Mouse (Mus musculus): ENCODE measurements around the gene Arhgef10l. TPM values are rescaled to one million over a fixed set of nuclear protein-coding genes. Genes with fewer than 3 reads are reported as not detected.
A peak's percentile ranks its signal among the peaks of the same experiment; 100 is the strongest.

Arhgef10l gene
- total and polyA plus RNA-seq, 2 experiments from 2014 or later = 20.7 to 81.1 TPM

GRCm38 (mm10) chr4:140483134-140483533, 182.7 kb downstream of the Arhgef10l start:
- DNase-seq (ENCODE audit: low spot score) (no peak), ATAC-seq (ENCODE audit: low FRiP score) (no peak)
- no peaks in the 10 kb centered on the region for H3K9me3 ChIP-seq (ENCODE audit: low read length)
- WGBS = 85% methylated on average over 11 of the region's 11 CpGs
- H3K4me1 ChIP-seq (ENCODE audit: insufficient read depth, low read length) = no peaks in the 10 kb centered on the region
- no peak overlapping the region for H3K4me2 ChIP-seq (ENCODE audit: low read depth, low read length, poor library complexity, severe bottlenecking)
- no peak for TF ChIP-seq CTCF (IDR thresholded peaks at IDR 0.05)
- no peaks in the 10 kb centered on the region for H3K27me3 ChIP-seq (ENCODE audit: insufficient read depth, low read length)
- H3K36me3 ChIP-seq (ENCODE audit: insufficient read depth, low read length) = no peaks in the 10 kb centered on the region
- H3K4me3 ChIP-seq (ENCODE audit: low read depth, low read length) = no peak overlapping the region
- no peak overlapping the region for H3K27ac ChIP-seq (ENCODE audit: low read depth, low read length)
- H3K9ac ChIP-seq (replicated peaks; ENCODE audit: low read length, poor library complexity, severe bottlenecking) = no peak overlapping the region

GRCm38 (mm10) chr4:140480369-140481067, 185.3 kb downstream of the Arhgef10l start:
- Histone ChIP-seq H3K9me3 (ENCODE audit: low read length) (no peaks in the 10 kb centered on the region), H3K9ac (replicated peaks; ENCODE audit: low read length, poor library complexity, severe bottlenecking) (no peak overlapping the region), H3K4me3 (ENCODE audit: low read depth, low read length) (no peak overlapping the region), H3K27me3 (ENCODE audit: insufficient read depth, low read length) (no peaks in the 10 kb centered on the region), H3K36me3 (ENCODE audit: insufficient read depth, low read length) (no peaks in the 10 kb centered on the region), H3K4me2 (ENCODE audit: low read depth, low read length, poor library complexity, severe bottlenecking) (no peak overlapping the region), H3K27ac (ENCODE audit: low read depth, low read length) (no peak overlapping the region), H3K4me1 (ENCODE audit: insufficient read depth, low read length) (no peaks in the 10 kb centered on the region)
- no peak for ATAC-seq (ENCODE audit: low FRiP score)
- TF ChIP-seq CTCF (IDR thresholded peaks at IDR 0.05) = no peak
- DNase-seq (ENCODE audit: low spot score) = no peak
- WGBS = 48% methylated on average over 15 of the region's 15 CpGs

GRCm38 (mm10) chr4:140475194-140475593, 190.6 kb downstream of the Arhgef10l start:
- no peaks in the 10 kb centered on the region for H3K36me3 ChIP-seq (ENCODE audit: insufficient read depth, low read length)
- H3K4me1 ChIP-seq (ENCODE audit: insufficient read depth, low read length) = no peaks in the 10 kb centered on the region
- WGBS = 78% methylated on average over 8 of the region's 8 CpGs
- no peaks in the 10 kb centered on the region for H3K9me3 ChIP-seq (ENCODE audit: low read length)
- H3K27me3 ChIP-seq (ENCODE audit: insufficient read depth, low read length) = no peaks in the 10 kb centered on the region
- no peak overlapping the region for H3K4me3 ChIP-seq (ENCODE audit: low read depth, low read length)
- TF ChIP-seq CTCF (IDR thresholded peaks at IDR 0.05) = no peak
- ATAC-seq (ENCODE audit: low FRiP score) (no peak), DNase-seq (ENCODE audit: low spot score) (no peak)
- no peak overlapping the region for H3K4me2 ChIP-seq (ENCODE audit: low read depth, low read length, poor library complexity, severe bottlenecking)
- no peak overlapping the region for H3K27ac ChIP-seq (ENCODE audit: low read depth, low read length)
- H3K9ac ChIP-seq (replicated peaks; ENCODE audit: low read length, poor library complexity, severe bottlenecking) = no peak overlapping the region

GRCm38 (mm10) chr4:140469760-140470452, 195.9 kb downstream of the Arhgef10l start:
- Histone ChIP-seq H3K36me3 (ENCODE audit: insufficient read depth, low read length) (no peaks in the 10 kb centered on the region), H3K4me3 (ENCODE audit: low read depth, low read length) (no peak overlapping the region), H3K9me3 (ENCODE audit: low read length) (no peaks in the 10 kb centered on the region), H3K27me3 (ENCODE audit: insufficient read depth, low read length) (no peaks in the 10 kb centered on the region), H3K9ac (replicated peaks; ENCODE audit: low read length, poor library complexity, severe bottlenecking) (no peak overlapping the region), H3K4me2 (ENCODE audit: low read depth, low read length, poor library complexity, severe bottlenecking) (no peak overlapping the region), H3K4me1 (ENCODE audit: insufficient read depth, low read length) (no peaks in the 10 kb centered on the region), H3K27ac (ENCODE audit: low read depth, low read length) (no peak overlapping the region)
- TF ChIP-seq CTCF (IDR thresholded peaks at IDR 0.05) = peak; percentile 46
- ATAC-seq (ENCODE audit: low FRiP score) (no peak), DNase-seq (ENCODE audit: low spot score) (peak; percentile 58)
- 67% methylated on average over 13 of the region's 13 CpGs for WGBS

GRCm38 (mm10) chr4:140467254-140467791, 198.5 kb downstream of the Arhgef10l start:
- WGBS = 52% methylated on average over 17 of the region's 17 CpGs
- Histone ChIP-seq H3K4me1 (ENCODE audit: insufficient read depth, low read length) (no peaks in the 10 kb centered on the region), H3K9me3 (ENCODE audit: low read length) (no peaks in the 10 kb centered on the region), H3K4me3 (ENCODE audit: low read depth, low read length) (no peak overlapping the region), H3K27ac (ENCODE audit: low read depth, low read length) (no peak overlapping the region), H3K9ac (replicated peaks; ENCODE audit: low read length, poor library complexity, severe bottlenecking) (no peak overlapping the region), H3K27me3 (ENCODE audit: insufficient read depth, low read length) (no peaks in the 10 kb centered on the region), H3K36me3 (ENCODE audit: insufficient read depth, low read length) (no peaks in the 10 kb centered on the region), H3K4me2 (ENCODE audit: low read depth, low read length, poor library complexity, severe bottlenecking) (no peak overlapping the region)
- DNase-seq (ENCODE audit: low spot score) = no peak
- ATAC-seq (ENCODE audit: low FRiP score) = no peak
- no peak for TF ChIP-seq CTCF (IDR thresholded peaks at IDR 0.05)

Small RNAs within 50 kb of the gene (microRNA-seq; reads per million reads assigned to microRNA genes)
- not detected for gene Gm23045 (ENCODE audit: borderline number of aligned reads)

Other genes starting within 250 kb of the Arhgef10l start
- gene Rcc2, start 34.5 kb upstream of the Arhgef10l start, total RNA-seq (2014; rRNA removed) = 40.0 and 51.2 TPM in 2 replicates
- gene Rcc2, start 34.5 kb upstream of the Arhgef10l start, polyA plus RNA-seq (2015; fragmentation: Nextera tagmentation; extraction: Ambion mirVana) = 11.5 and 13.2 TPM in 2 replicates
- not detected in 2 replicates for gene Padi6, start 76.6 kb upstream of the Arhgef10l start, total RNA-seq (2014; rRNA removed)
- gene Padi6, start 76.6 kb upstream of the Arhgef10l start, polyA plus RNA-seq (2015; fragmentation: Nextera tagmentation; extraction: Ambion mirVana) = 0.09 and 0.10 TPM in 2 replicates
- 0.57 TPM in 1 of 2 replicates, not detected in the other for gene Padi4, start 108.2 kb upstream of the Arhgef10l start, total RNA-seq (2014; rRNA removed)
- 0.07 and 0.09 TPM in 2 replicates for gene Padi4, start 108.2 kb upstream of the Arhgef10l start, polyA plus RNA-seq (2015; fragmentation: Nextera tagmentation; extraction: Ambion mirVana)
- 0.14 TPM in 1 of 2 replicates, not detected in the other for gene Padi3, start 144.6 kb upstream of the Arhgef10l start, total RNA-seq (2014; rRNA removed)
- gene Padi3, start 144.6 kb upstream of the Arhgef10l start, polyA plus RNA-seq (2015; fragmentation: Nextera tagmentation; extraction: Ambion mirVana) = not detected in 2 replicates
- 0.14 and 0.16 TPM in 2 replicates for gene Padi1, start 179.8 kb upstream of the Arhgef10l start, total RNA-seq (2014; rRNA removed)
- gene Padi1, start 179.8 kb upstream of the Arhgef10l start, polyA plus RNA-seq (2015; fragmentation: Nextera tagmentation; extraction: Ambion mirVana) = 0.06 TPM in 1 of 2 replicates, not detected in the other
- 3.1 and 7.1 TPM in 2 replicates for gene Padi2, start 240.3 kb upstream of the Arhgef10l start, total RNA-seq (2014; rRNA removed)
- gene Padi2, start 240.3 kb upstream of the Arhgef10l start, polyA plus RNA-seq (2015; fragmentation: Nextera tagmentation; extraction: Ambion mirVana) = 2.7 and 3.3 TPM in 2 replicates

Data from midbrain, postnatal 0 days (tissue).